In the genomic region with DNA sequence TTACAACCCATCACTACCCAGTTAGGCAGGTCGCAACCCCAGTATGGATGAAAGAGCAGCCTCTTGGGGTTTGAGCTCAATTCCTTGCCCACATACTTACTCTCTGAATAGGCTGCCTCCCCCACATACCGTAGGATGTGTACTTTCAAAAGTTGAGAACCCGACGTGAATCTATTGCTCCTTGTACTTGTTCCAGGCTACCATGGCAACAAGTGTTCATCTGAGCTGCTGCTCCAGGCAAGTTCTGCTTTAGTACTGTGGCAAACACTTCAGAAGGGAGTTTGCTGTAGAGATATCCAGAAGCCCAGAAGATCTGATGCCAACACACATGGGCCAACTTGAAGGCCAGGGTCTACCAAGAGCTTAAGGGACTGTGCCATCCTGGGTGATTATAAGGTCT, we compare ENCODE assay signal across 22 mouse cellular contexts. TPM values are rescaled to one million over a fixed set of nuclear protein-coding genes. Genes with fewer than 3 reads are reported as not detected.
A peak's percentile ranks its signal among the peaks of the same experiment; 100 is the strongest.
DNase-seq lines count a peak whose midpoint lies in the region; ATAC-seq lines count a peak whose summit lies in the region.
"Had no signal": no experiment of that assay in that cellular context is flagged by ENCODE, and none has a peak within 500 bp of the region (broad histone marks: within the 10 kb centered on the region; RNA-seq: fewer than 3 reads in every experiment).

No protein-coding gene starts in this region.

- ATAC-seq in frontal cortex, adult (ENCODE audit: low TSS enrichment), result no peak; the same call in 1 of the 2 replicates
- ATAC-seq in hindbrain, embryonic 13.5 days (ENCODE audit: low FRiP score), result no peak

- H3K4me1 ChIP-seq in hindbrain, embryonic 13.5 days (replicated peaks), result peaks cover 6% of the 10 kb centered on the region; the same call in 1 of the 2 replicates

- H3K9me3 ChIP-seq in hindbrain, embryonic 13.5 days, result no peaks in the 10 kb centered on the region
- H3K9me3 ChIP-seq: forebrain, embryonic 10.5 days; G1E; heart, embryonic 12.5 days; megakaryocyte, embryonic 14.5 days had no signal

- intact Hi-C loops in left cerebral cortex, postnatal 14 days (cut with DNase I), result no loop called here

- no peaks in the 10 kb centered on the region for H3K27me3 ChIP-seq in hindbrain, embryonic 13.5 days
- H3K27me3 ChIP-seq: heart, embryonic 12.5 days had no signal

- H3K27ac ChIP-seq in hindbrain, embryonic 13.5 days, result no peak overlapping the region
- H3K27ac ChIP-seq: left cerebral cortex, adult 2 months had no signal

- H3K36me3 ChIP-seq in hindbrain, embryonic 13.5 days, result no peaks in the 10 kb centered on the region
- H3K36me3 ChIP-seq: forebrain, embryonic 10.5 days; G1E; heart, embryonic 12.5 days had no signal

- peak; percentile 16 to 50 for DNase-seq in frontal cortex, postnatal 10 days (ENCODE audit: low spot score in 2 of 2)
- DNase-seq in lung, adult 18-20 months, result peak; percentile 52 to 78
- no peak for DNase-seq in lung, postnatal 4 days
- peak; percentile 58 to 85 for DNase-seq in left cerebral cortex, postnatal 14 days (ENCODE audit: low spot score in 2 of 2)
- peak; percentile 14 to 53 for DNase-seq in right cerebral cortex, postnatal 36 days (ENCODE audit: low spot score in 2 of 2)
- DNase-seq in cerebellum, adult 11 months, result no peak
- DNase-seq: cerebellum, adult 9-10 months; gastrocnemius, postnatal 10 days; kidney, adult 8-10 months; spleen, adult 18-20 months had no signal

- H3K4me2 ChIP-seq in hindbrain, embryonic 13.5 days, result no peak overlapping the region
- H3K4me2 ChIP-seq: heart, embryonic 12.5 days; liver, embryonic 11.5 days had no signal

- no peak overlapping the region for H3K4me3 ChIP-seq in hindbrain, embryonic 13.5 days
- H3K4me3 ChIP-seq: forebrain, embryonic 10.5 days; heart, embryonic 12.5 days; left cerebral cortex, adult 2 months; megakaryocyte, embryonic 14.5 days had no signal

- WGBS in hindbrain, embryonic 13.5 days, result 59% methylated on average over 4 of the region's 4 CpGs

- H3K9ac ChIP-seq in hindbrain, embryonic 13.5 days, result no peak overlapping the region
- H3K9ac ChIP-seq: heart, embryonic 12.5 days had no signal

RNA-seq across cellular contexts. Expression of gene Zp2, which starts 16.1 kb away (rescaled TPM):
- under 1 TPM; 0.15 to 0.53 TPM for total RNA-seq in left cerebral cortex, postnatal 14 days (2021)
- not detected in 2 replicates for polyA plus RNA-seq in hindbrain, embryonic 13.5 days (2015; fragmentation: Nextera tagmentation; extraction: Ambion mirVana)
- polyA plus RNA-seq: brain, embryonic 14.5 days; C2C12; forebrain, embryonic 10.5 days; G1E; heart, embryonic 12.5 days; hindbrain, embryonic 11.5 days; liver, embryonic 11.5 days; testis, adult 2 months had no signal

RNA-seq across cellular contexts. Expression of gene Tmem159, which starts 26.8 kb away (rescaled TPM):
- 10 to 100 TPM in 1 of 2 experiments, 1 to 10 TPM in 1; 9.8 to 13.1 TPM for total RNA-seq in left cerebral cortex, postnatal 14 days (2021)
- polyA plus RNA-seq in hindbrain, embryonic 13.5 days (2015; fragmentation: Nextera tagmentation; extraction: Ambion mirVana), result 12.3 and 12.9 TPM in 2 replicates
- total RNA-seq: G1E had no signal
- polyA plus RNA-seq: G1E had no signal

RNA-seq across cellular contexts. Expression of gene Dnah3, which starts 33.9 kb away (rescaled TPM):
- total RNA-seq in left cerebral cortex, postnatal 14 days (2021), result under 1 TPM; 0.04 to 0.26 TPM
- 0.10 TPM in 1 of 2 replicates, not detected in the other for polyA plus RNA-seq in hindbrain, embryonic 13.5 days (2015; fragmentation: Nextera tagmentation; extraction: Ambion mirVana)
- total RNA-seq: gastrocnemius, postnatal 10 days had no signal
- polyA plus RNA-seq: C2C12; G1E; heart, embryonic 12.5 days; liver, embryonic 11.5 days had no signal

RNA-seq across cellular contexts. Expression of gene Anks4b, which starts 44.7 kb away (rescaled TPM):
- total RNA-seq in left cerebral cortex, postnatal 14 days (2021), result under 1 TPM; 0.30 to 0.48 TPM
- 0.05 TPM in 1 of 2 replicates, not detected in the other for polyA plus RNA-seq in hindbrain, embryonic 13.5 days (2015; fragmentation: Nextera tagmentation; extraction: Ambion mirVana)
- polyA plus RNA-seq: brain, embryonic 14.5 days; C2C12; G1E had no signal

Comparison
In these comparisons a context has a peak if more than half of its experiments do, and no peak if none do; other contexts are left out.
1. DNase-seq: peak in frontal cortex, postnatal 10 days (2 of 2), lung, adult 18-20 months (2 of 2), left cerebral cortex, postnatal 14 days (2 of 2) and right cerebral cortex, postnatal 36 days (2 of 2); none in lung, postnatal 4 days (0 of 2) and cerebellum, adult 11 months (single experiment).